Mouse (Mus musculus) ES-E14 (cell line): ENCODE measurements around the gene Uxs1.

ENCODE experiments used
- CHD2 ChIP-seq: IDR thresholded peaks from 2 replicates; pipeline ENCODE4 v1.6.1; 2014; ENCODE audit warnings: mild to moderate bottlenecking, low read depth, low read length, inconsistent platforms
- HCFC1 ChIP-seq: IDR thresholded peaks from 2 replicates; pipeline ENCODE4 v1.6.1; 2012; ENCODE audit warnings: low read length, inconsistent platforms, borderline replicate concordance; ENCODE audit not compliant: insufficient read depth
- MAFK ChIP-seq: IDR thresholded peaks from 2 replicates; pipeline ENCODE4 v1.6.1; 2014; ENCODE audit warnings: mild to moderate bottlenecking, low read depth, low read length, inconsistent platforms; ENCODE audit not compliant: insufficient read depth
- ZC3H11A ChIP-seq: IDR thresholded peaks from 2 replicates; pipeline ENCODE4 v1.6.1; 2012; ENCODE audit warnings: low read depth, mild to moderate bottlenecking, inconsistent platforms, low read length, borderline replicate concordance
- ZNF384 ChIP-seq: IDR thresholded peaks from 2 replicates; pipeline ENCODE4 v1.6.1; 2012; ENCODE audit warnings: low read depth, low read length, inconsistent platforms

DNA sequence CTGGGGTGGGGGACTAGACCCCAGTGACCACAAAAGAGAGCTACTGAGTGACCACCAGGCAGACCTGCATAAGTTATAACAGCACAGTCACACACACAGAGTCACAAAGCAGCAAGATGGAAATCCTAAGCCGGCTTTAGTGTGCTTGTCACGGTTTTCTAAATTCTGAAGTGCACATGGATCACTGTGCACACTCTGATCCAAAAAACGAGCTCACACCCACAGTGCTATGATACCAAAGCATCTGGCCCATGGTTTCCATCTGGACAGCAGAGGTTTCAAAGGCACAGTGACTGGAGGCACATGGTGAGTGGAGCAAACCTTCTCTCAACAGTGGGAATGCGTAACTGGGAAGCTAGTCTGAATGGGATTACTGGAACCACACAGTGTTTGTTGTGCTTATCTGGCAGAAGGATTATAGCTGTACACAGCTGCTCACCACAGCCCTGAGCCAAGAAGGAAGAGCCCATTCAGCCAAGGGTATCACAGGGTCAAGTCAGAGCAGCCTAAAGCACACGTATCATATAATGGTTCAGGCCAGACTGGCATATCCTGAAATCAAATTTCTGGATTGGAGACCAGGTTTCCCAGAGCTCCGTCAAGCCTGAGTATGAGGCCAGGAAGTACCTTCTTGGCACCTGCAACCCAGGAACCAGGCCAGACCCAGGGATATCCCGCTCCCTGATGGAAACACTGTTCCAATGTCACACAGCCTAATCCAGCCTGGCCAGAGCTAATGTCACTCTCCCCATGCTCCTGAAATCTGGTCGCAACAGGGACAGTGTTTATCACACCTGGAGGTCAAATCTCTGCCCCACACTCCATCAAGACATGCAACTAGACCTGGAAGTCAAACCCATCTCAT lies 72.9 kb downstream of the Uxs1 start:
- no peak for TF ChIP-seq CHD2
- no peak for TF ChIP-seq ZC3H11A
- TF ChIP-seq ZNF384: no peak
- no peak for TF ChIP-seq MAFK
- TF ChIP-seq HCFC1: no peak
